Mouse (Mus musculus) G1E (cell line): ENCODE results near the gene Qsox1.

Experiments used
- CTCF ChIP-seq: IDR thresholded peaks from 2 replicates; pipeline ENCODE4 v1.5.1; 2012; ENCODE audit warnings: low read depth, low read length, inconsistent platforms, mixed read lengths
- GATA1 ChIP-seq: IDR thresholded peaks from 2 replicates; pipeline ENCODE4 v1.6.1; 2012; ENCODE audit warnings: borderline replicate concordance, low read length, inconsistent platforms, mixed read lengths
- GATA2 ChIP-seq: IDR thresholded peaks from 2 replicates; pipeline ENCODE4 v1.6.1; 2012; ENCODE audit warnings: low read depth, low read length, inconsistent platforms, borderline replicate concordance
- POLR2AphosphoS5 ChIP-seq: IDR thresholded peaks from 2 replicates; pipeline ENCODE4 v1.6.1; 2012; ENCODE audit warnings: low read depth, low read length, inconsistent platforms; ENCODE audit not compliant: insufficient replicate concordance
- TAL1 ChIP-seq: conservative IDR thresholded peaks from 2 replicates; pipeline ENCODE4 v1.6.1; 2012; ENCODE audit warnings: low read depth, low read length, inconsistent platforms, mixed read lengths

- TF ChIP-seq TAL1, result no peak
- no peak for TF ChIP-seq GATA1
- TF ChIP-seq CTCF, result no peak
- no peak for TF ChIP-seq POLR2AphosphoS5
- TF ChIP-seq GATA2, result no peak
Measured at GRCm38 (mm10) chr1:155835667-155836066, 23.0 kb upstream of the Qsox1 start.
